Mouse (Mus musculus) limb, embryonic 14.5 days (tissue): ENCODE results near the gene Syce3. TPM values are rescaled to one million over a fixed set of nuclear protein-coding genes. Genes with fewer than 3 reads are reported as not detected.

Experiments
- ATAC-seq: fragments of 200-750 bp; cut with Nextera tagmentation; 2 replicates; pipeline ENCODE4 v1.8.0; 2017; ENCODE audit warnings: low read depth, moderate number of reproducible peaks, moderate TSS enrichment; ENCODE audit not compliant: low FRiP score
- DNase-seq: peaks from one replicate; pipeline ENCODE4 v3.0.0-alpha.2; 2015; ENCODE audit warnings: low spot score
- H3K27ac ChIP-seq: fragments of 300-500 bp; sonication (generic); replicated peaks from 2 replicates; pipeline ENCODE4 v1.5.1; 2014; ENCODE audit warnings: low read depth, mild to moderate bottlenecking, low read length, moderate library complexity, mixed read lengths
- H3K27me3 ChIP-seq: fragments of 300-500 bp; sonication (generic); 2 replicates; pipeline ENCODE4 v1.6.1; 2014; ENCODE audit warnings: low read length, mixed read lengths; ENCODE audit not compliant: control insufficient read depth, insufficient read depth
- H3K36me3 ChIP-seq: fragments of 300-500 bp; sonication (generic); 2 replicates; pipeline ENCODE4 v1.6.1; 2014; ENCODE audit warnings: mild to moderate bottlenecking, low read length, moderate library complexity, mixed read lengths; ENCODE audit not compliant: control insufficient read depth, insufficient read depth
- H3K4me1 ChIP-seq: fragments of 300-500 bp; sonication (generic); 2 replicates; pipeline ENCODE4 v1.6.1; 2014; ENCODE audit warnings: antibody characterized with exemption, low read length, mixed read lengths; ENCODE audit not compliant: control insufficient read depth, insufficient read depth
- H3K4me2 ChIP-seq: fragments of 300-500 bp; sonication (generic); replicated peaks from 2 replicates; pipeline ENCODE4 v1.6.1; 2014; ENCODE audit warnings: low read depth, mild to moderate bottlenecking, low read length, moderate library complexity; ENCODE audit not compliant: severe bottlenecking
- H3K4me3 ChIP-seq: fragments of 300-500 bp; sonication (generic); replicated peaks from 2 replicates; pipeline ENCODE4 v1.5.1; 2014; ENCODE audit warnings: low read length
- H3K9ac ChIP-seq: fragments of 300-500 bp; sonication (generic); 2 replicates; pipeline ENCODE4 v1.6.1; 2014; ENCODE audit warnings: mild to moderate bottlenecking, low read depth, low read length, moderate library complexity; ENCODE audit not compliant: severe bottlenecking
- H3K9me3 ChIP-seq: fragments of 300-500 bp; sonication (generic); 2 replicates; pipeline ENCODE4 v1.6.1; 2016; ENCODE audit warnings: low read length; ENCODE audit not compliant: control insufficient read depth
- POLR2A ChIP-seq: fragments of 200-500 bp; IDR thresholded peaks from 2 replicates; pipeline ENCODE4 v1.8.0; 2012; ENCODE audit warnings: inconsistent platforms, mild to moderate bottlenecking, moderate library complexity, borderline replicate concordance; ENCODE audit not compliant: insufficient read depth, insufficient read length; ENCODE audit errors: extremely low read depth
- WGBS: fragments of 180-500 bp; shearing (Covaris S2); extraction: QIAGEN DNeasy Blood & Tissue Kit; methylation state at CpG from one replicate; pipeline ENCODE4 v1.1.7; 2014; 5-methylcytosine and 5-hydroxymethylcytosine counted together
- polyA plus RNA-seq, 2 experiments: library from polyadenylated mRNA; depleted of rRNA in 1 of 2; stranded (reverse) in 1 of 2; unstranded in 1 of 2; fragments of >200 nt; fragmentation: Nextera tagmentation in 1 of 2; extraction: Ambion mirVana in 1 of 2; gene quantifications; 2 replicates each; pipeline versions ENCODE4 v1.2.1 to v1.2.3; 2012 to 2014

Gene Syce3
- polyA plus RNA-seq, 2 experiments, result not detected

GRCm38 (mm10) chr15:89351302-89351701 lies 59.0 kb downstream of the Syce3 start:
- WGBS, result 91% methylated on average over 15 of the region's 15 CpGs

GRCm38 (mm10) chr15:89350447-89350846 lies 59.9 kb downstream of the Syce3 start:
- no peak for TF ChIP-seq POLR2A

More at GRCm38 (mm10) chr15:89351302-89351701, 59.0 kb downstream of the Syce3 start:
- Histone ChIP-seq H3K4me3 (no peak overlapping the region), H3K9me3 (no peaks in the 10 kb centered on the region), H3K36me3 (peaks cover 44% of the 10 kb centered on the region), H3K27me3 (no peaks in the 10 kb centered on the region), H3K4me2 (no peak overlapping the region), H3K27ac (no peak overlapping the region), H3K9ac (no peak overlapping the region), H3K4me1 (peaks cover 8% of the 10 kb centered on the region)
- no peak for ATAC-seq
- no peak for DNase-seq
- no peak for TF ChIP-seq POLR2A

GRCm38 (mm10) chr15:89343325-89343724 lies 67.0 kb downstream of the Syce3 start:
- WGBS, result 92% methylated on average over 3 of the region's 3 CpGs
- Histone ChIP-seq H3K9ac (no peak overlapping the region), H3K4me3 (no peak overlapping the region), H3K4me1 (no peaks in the 10 kb centered on the region), H3K4me2 (no peak overlapping the region), H3K27me3 (no peaks in the 10 kb centered on the region), H3K27ac (no peak overlapping the region), H3K9me3 (no peaks in the 10 kb centered on the region), H3K36me3 (no peaks in the 10 kb centered on the region)
- TF ChIP-seq POLR2A, result no peak
- DNase-seq, result no peak
- ATAC-seq, result no peak

More at GRCm38 (mm10) chr15:89350447-89350846, 59.9 kb downstream of the Syce3 start:
- Histone ChIP-seq H3K27ac (no peak overlapping the region), H3K9me3 (no peaks in the 10 kb centered on the region), H3K27me3 (no peaks in the 10 kb centered on the region), H3K36me3 (peaks cover 44% of the 10 kb centered on the region), H3K4me2 (no peak overlapping the region), H3K9ac (no peak overlapping the region), H3K4me3 (no peak overlapping the region), H3K4me1 (peaks cover 8% of the 10 kb centered on the region)
- WGBS, result 80% methylated on average over 5 of the region's 5 CpGs
- ATAC-seq, result no peak
- DNase-seq, result no peak

- 42% methylated on average over 1 of the region's 1 CpGs for WGBS
- Histone ChIP-seq H3K9ac (no peak overlapping the region), H3K27ac (no peak overlapping the region), H3K4me3 (no peak overlapping the region), H3K36me3 (no peaks in the 10 kb centered on the region), H3K4me1 (no peaks in the 10 kb centered on the region), H3K27me3 (no peaks in the 10 kb centered on the region), H3K4me2 (no peak overlapping the region), H3K9me3 (no peaks in the 10 kb centered on the region)
- ATAC-seq (no peak), DNase-seq (no peak)
- TF ChIP-seq POLR2A, result no peak
These were observed 68.6 kb downstream of the Syce3 start for GRCm38 (mm10) chr15:89341678-89342077.

Other genes with a start within 250 kb of the Syce3 start
- gene Plxnb2, start 229.7 kb downstream of the Syce3 start, polyA plus RNA-seq (2012; rRNA removed), result 212 and 268 TPM in 2 replicates
- gene Plxnb2, start 229.7 kb downstream of the Syce3 start, polyA plus RNA-seq (2014; fragmentation: Nextera tagmentation; extraction: Ambion mirVana), result 170 and 183 TPM in 2 replicates
- 39.2 and 53.6 TPM in 2 replicates for gene Dennd6b, start 214.0 kb downstream of the Syce3 start, polyA plus RNA-seq (2012; rRNA removed)
- gene Dennd6b, start 214.0 kb downstream of the Syce3 start, polyA plus RNA-seq (2014; fragmentation: Nextera tagmentation; extraction: Ambion mirVana), result 12.7 and 14.0 TPM in 2 replicates
- 59.0 and 71.5 TPM in 2 replicates for gene Ppp6r2, start 198.9 kb downstream of the Syce3 start, polyA plus RNA-seq (2012; rRNA removed)
- gene Ppp6r2, start 198.9 kb downstream of the Syce3 start, polyA plus RNA-seq (2014; fragmentation: Nextera tagmentation; extraction: Ambion mirVana), result 28.3 and 31.7 TPM in 2 replicates
- gene Sbf1, start 95.2 kb downstream of the Syce3 start, polyA plus RNA-seq (2012; rRNA removed), result 154 and 170 TPM in 2 replicates
- 65.1 and 72.3 TPM in 2 replicates for gene Sbf1, start 95.2 kb downstream of the Syce3 start, polyA plus RNA-seq (2014; fragmentation: Nextera tagmentation; extraction: Ambion mirVana)
- gene Adm2, start 87.8 kb downstream of the Syce3 start, polyA plus RNA-seq (2012; rRNA removed), result 0.74 and 1.0 TPM in 2 replicates
- gene Adm2, start 87.8 kb downstream of the Syce3 start, polyA plus RNA-seq (2014; fragmentation: Nextera tagmentation; extraction: Ambion mirVana), result 0.52 TPM in 1 of 2 replicates, not detected in the other
- gene Miox, start 76.1 kb downstream of the Syce3 start, polyA plus RNA-seq (2012; rRNA removed), result not detected in 2 replicates
- gene Miox, start 76.1 kb downstream of the Syce3 start, polyA plus RNA-seq (2014; fragmentation: Nextera tagmentation; extraction: Ambion mirVana), result not detected in 2 replicates
- 55.7 and 74.0 TPM in 2 replicates for gene Lmf2, start 54.8 kb downstream of the Syce3 start, polyA plus RNA-seq (2012; rRNA removed)
- 49.1 and 53.6 TPM in 2 replicates for gene Lmf2, start 54.8 kb downstream of the Syce3 start, polyA plus RNA-seq (2014; fragmentation: Nextera tagmentation; extraction: Ambion mirVana)
- 153 and 209 TPM in 2 replicates for gene Ncaph2, start 54.8 kb downstream of the Syce3 start, polyA plus RNA-seq (2012; rRNA removed)
- 145 and 160 TPM in 2 replicates for gene Ncaph2, start 54.8 kb downstream of the Syce3 start, polyA plus RNA-seq (2014; fragmentation: Nextera tagmentation; extraction: Ambion mirVana)
- 19.8 and 27.2 TPM in 2 replicates for gene Sco2, start 36.7 kb downstream of the Syce3 start, polyA plus RNA-seq (2012; rRNA removed)
- gene Sco2, start 36.7 kb downstream of the Syce3 start, polyA plus RNA-seq (2014; fragmentation: Nextera tagmentation; extraction: Ambion mirVana), result 7.5 and 10.3 TPM in 2 replicates
- gene Tymp, start 33.5 kb downstream of the Syce3 start, polyA plus RNA-seq (2012; rRNA removed), result 2.0 and 3.3 TPM in 2 replicates
- gene Tymp, start 33.5 kb downstream of the Syce3 start, polyA plus RNA-seq (2014; fragmentation: Nextera tagmentation; extraction: Ambion mirVana), result 1.3 and 1.6 TPM in 2 replicates
- 0.24 and 0.62 TPM in 2 replicates for gene Odf3b, start 31.2 kb downstream of the Syce3 start, polyA plus RNA-seq (2012; rRNA removed)
- gene Odf3b, start 31.2 kb downstream of the Syce3 start, polyA plus RNA-seq (2014; fragmentation: Nextera tagmentation; extraction: Ambion mirVana), result 0.67 and 0.72 TPM in 2 replicates
- 0.03 TPM in 1 of 2 replicates, not detected in the other for gene Klhdc7b, start 25.6 kb downstream of the Syce3 start, polyA plus RNA-seq (2012; rRNA removed)
- gene Klhdc7b, start 25.6 kb downstream of the Syce3 start, polyA plus RNA-seq (2014; fragmentation: Nextera tagmentation; extraction: Ambion mirVana), result not detected in 2 replicates
- gene Cpt1b, start 15.4 kb upstream of the Syce3 start, polyA plus RNA-seq (2012; rRNA removed), result 3.7 and 4.4 TPM in 2 replicates
- 0.57 and 0.63 TPM in 2 replicates for gene Cpt1b, start 15.4 kb upstream of the Syce3 start, polyA plus RNA-seq (2014; fragmentation: Nextera tagmentation; extraction: Ambion mirVana)
- gene C730034F03Rik, start 19.1 kb upstream of the Syce3 start, polyA plus RNA-seq (2012; rRNA removed), result 0.96 and 1.8 TPM in 2 replicates
- gene C730034F03Rik, start 19.1 kb upstream of the Syce3 start, polyA plus RNA-seq (2014; fragmentation: Nextera tagmentation; extraction: Ambion mirVana), result 1.4 and 2.4 TPM in 2 replicates
- 0.40 and 0.47 TPM in 2 replicates for gene Gm44502, start 19.2 kb upstream of the Syce3 start, polyA plus RNA-seq (2012; rRNA removed)
- gene Gm44502, start 19.2 kb upstream of the Syce3 start, polyA plus RNA-seq (2014; fragmentation: Nextera tagmentation; extraction: Ambion mirVana), result not detected in 2 replicates
- 72.6 and 79.0 TPM in 2 replicates for gene Chkb, start 19.4 kb upstream of the Syce3 start, polyA plus RNA-seq (2012; rRNA removed)
- gene Chkb, start 19.4 kb upstream of the Syce3 start, polyA plus RNA-seq (2014; fragmentation: Nextera tagmentation; extraction: Ambion mirVana), result 45.6 and 46.9 TPM in 2 replicates
- gene Mapk8ip2, start 43.4 kb upstream of the Syce3 start, polyA plus RNA-seq (2012; rRNA removed), result 2.5 and 2.6 TPM in 2 replicates
- 0.99 and 1.5 TPM in 2 replicates for gene Mapk8ip2, start 43.4 kb upstream of the Syce3 start, polyA plus RNA-seq (2014; fragmentation: Nextera tagmentation; extraction: Ambion mirVana)
- gene Arsa, start 66.9 kb upstream of the Syce3 start, polyA plus RNA-seq (2012; rRNA removed), result 30.7 and 38.5 TPM in 2 replicates
- 18.3 and 21.7 TPM in 2 replicates for gene Arsa, start 66.9 kb upstream of the Syce3 start, polyA plus RNA-seq (2014; fragmentation: Nextera tagmentation; extraction: Ambion mirVana)
- 18.4 and 25.1 TPM in 2 replicates for gene Shank3, start 89.1 kb upstream of the Syce3 start, polyA plus RNA-seq (2012; rRNA removed)
- 2.4 and 2.7 TPM in 2 replicates for gene Shank3, start 89.1 kb upstream of the Syce3 start, polyA plus RNA-seq (2014; fragmentation: Nextera tagmentation; extraction: Ambion mirVana)
- gene Acr, start 157.8 kb upstream of the Syce3 start, polyA plus RNA-seq (2012; rRNA removed), result 1.4 and 2.5 TPM in 2 replicates
- 0.21 and 0.61 TPM in 2 replicates for gene Acr, start 157.8 kb upstream of the Syce3 start, polyA plus RNA-seq (2014; fragmentation: Nextera tagmentation; extraction: Ambion mirVana)
- 69.2 and 69.6 TPM in 2 replicates for gene Rabl2, start 181.4 kb upstream of the Syce3 start, polyA plus RNA-seq (2012; rRNA removed)
- 42.4 and 51.1 TPM in 2 replicates for gene Rabl2, start 181.4 kb upstream of the Syce3 start, polyA plus RNA-seq (2014; fragmentation: Nextera tagmentation; extraction: Ambion mirVana)